Mouse (Mus musculus): ENCODE data around the gene Ifih1. TPM values are rescaled to one million over a fixed set of nuclear protein-coding genes. Genes with fewer than 3 reads are reported as not detected.

The Ifih1 gene
- polyA plus RNA-seq, 1 experiment from 2014 or later: 6.2 TPM

- Histone ChIP-seq H3K4me2 (ENCODE audit: low read length) (peak overlapping the region; percentile 62), H3K36me3 (ENCODE audit: insufficient read depth, low read length) (no peaks in the 10 kb centered on the region), H3K4me1 (replicated peaks; ENCODE audit: insufficient read depth, low read length) (no peaks in the 10 kb centered on the region), H3K9ac (ENCODE audit: low read depth, low read length) (no peak overlapping the region), H3K27ac (no peak overlapping the region), H3K27me3 (ENCODE audit: insufficient read depth, low read length) (no peaks in the 10 kb centered on the region), H3K4me3 (replicated peaks; ENCODE audit: low read depth, low read length) (peak overlapping the region; percentile 56), H3K9me3 (replicated peaks; ENCODE audit: low read length) (no peaks in the 10 kb centered on the region)
- TF ChIP-seq CTCF (IDR thresholded peaks at IDR 0.05; ENCODE audit: low read depth): no peak
- no peak for DNase-seq (ENCODE audit: low spot score)
- 87% methylated on average over 5 of the region's 5 CpGs for WGBS
- ATAC-seq (replicated peaks; ENCODE audit: low FRiP score, low read depth): no peak
Measured at GRCm38 (mm10) chr2:62644891-62645290, 1.2 kb downstream of the Ifih1 start.

DNA sequence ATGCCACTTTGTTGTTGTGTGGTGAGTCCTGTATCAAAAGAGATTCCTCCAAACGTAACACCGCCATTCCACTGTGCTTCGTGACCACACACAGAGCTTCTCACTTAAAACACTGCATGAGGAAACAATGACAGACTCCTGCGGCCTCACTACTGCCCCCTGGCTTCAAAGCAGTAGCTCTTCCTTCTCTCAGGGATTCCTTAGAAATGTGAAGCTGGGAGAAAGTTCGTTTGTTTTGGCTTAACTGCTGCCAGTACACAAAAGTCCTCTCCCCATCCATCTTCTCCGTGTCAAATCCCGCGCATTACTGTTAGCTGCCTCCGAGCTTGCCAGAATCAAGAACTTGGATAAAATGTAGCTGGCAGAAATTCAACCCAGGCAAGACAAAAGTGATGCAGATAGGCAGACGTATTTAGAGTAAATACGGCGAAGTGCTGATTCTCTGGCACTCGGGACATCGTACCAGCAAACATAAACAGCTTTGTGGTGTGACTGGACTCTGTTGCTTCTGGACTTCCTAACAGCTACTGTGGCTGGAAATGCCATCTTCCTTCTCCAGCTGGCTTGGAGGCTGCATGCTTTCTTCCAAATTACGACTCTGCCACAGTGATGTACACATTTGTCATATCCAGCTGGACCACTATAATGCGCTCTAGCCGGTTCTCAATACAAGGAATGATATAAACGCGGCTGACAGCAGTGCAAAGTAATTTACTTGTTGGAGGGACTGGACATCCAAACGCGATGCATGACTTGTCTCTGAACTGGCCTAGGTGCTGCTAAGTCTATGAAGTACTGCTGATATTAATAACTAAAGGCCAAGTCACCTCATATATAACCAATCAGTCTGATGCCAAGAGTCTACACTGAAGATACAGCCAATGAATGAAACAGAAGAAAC, 2.4 kb downstream of the Ifih1 start:
- Histone ChIP-seq H3K27me3 (ENCODE audit: insufficient read depth, low read length) (no peaks in the 10 kb centered on the region), H3K9ac (ENCODE audit: low read depth, low read length) (no peak overlapping the region), H3K4me3 (replicated peaks; ENCODE audit: low read depth, low read length) (peak overlapping the region; percentile 26), H3K4me2 (ENCODE audit: low read length) (peak overlapping the region; percentile 41), H3K4me1 (replicated peaks; ENCODE audit: insufficient read depth, low read length) (no peaks in the 10 kb centered on the region), H3K27ac (no peak overlapping the region), H3K9me3 (replicated peaks; ENCODE audit: low read length) (no peaks in the 10 kb centered on the region), H3K36me3 (ENCODE audit: insufficient read depth, low read length) (no peaks in the 10 kb centered on the region)
- peak; percentile 92 for DNase-seq (ENCODE audit: low spot score)
- 44% methylated on average over 21 of the region's 21 CpGs for WGBS
- ATAC-seq (replicated peaks; ENCODE audit: low FRiP score, low read depth): no peak
- peak; percentile 81 for TF ChIP-seq CTCF (IDR thresholded peaks at IDR 0.05; ENCODE audit: low read depth)

DNA sequence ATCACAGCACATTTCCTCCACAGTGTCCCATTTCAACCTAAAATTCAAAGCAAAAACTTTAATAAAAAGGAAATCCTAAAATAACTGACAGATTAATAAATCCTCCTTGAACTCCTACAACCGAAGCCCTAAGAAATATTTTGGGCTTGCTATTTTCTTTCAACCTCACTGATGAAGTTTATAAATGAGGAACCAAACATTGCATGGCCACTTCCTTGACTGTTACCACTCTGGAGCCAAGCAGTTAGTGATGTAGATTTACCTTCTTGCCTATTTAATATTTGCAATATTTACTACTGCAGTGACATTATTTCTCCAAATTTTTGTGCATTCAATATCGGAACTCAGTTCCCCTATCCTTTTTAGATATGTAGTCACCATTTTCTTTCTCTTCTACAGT, 6.2 kb downstream of the Ifih1 start:
- Histone ChIP-seq H3K4me3 (replicated peaks; ENCODE audit: low read depth, low read length) (no peak overlapping the region), H3K27me3 (ENCODE audit: insufficient read depth, low read length) (no peaks in the 10 kb centered on the region), H3K4me1 (replicated peaks; ENCODE audit: insufficient read depth, low read length) (no peaks in the 10 kb centered on the region), H3K9me3 (replicated peaks; ENCODE audit: low read length) (no peaks in the 10 kb centered on the region), H3K36me3 (ENCODE audit: insufficient read depth, low read length) (0 out of 2 replicates have a peak, but pooled peaks cover 2% of the 10 kb centered on the region), H3K9ac (ENCODE audit: low read depth, low read length) (no peak overlapping the region), H3K27ac (no peak overlapping the region), H3K4me2 (ENCODE audit: low read length) (no peak overlapping the region)
- WGBS: 71% methylated on average over 2 of the region's 2 CpGs
- no peak for ATAC-seq (replicated peaks; ENCODE audit: low FRiP score, low read depth)
- DNase-seq (ENCODE audit: low spot score): peak; percentile 12
- TF ChIP-seq CTCF (IDR thresholded peaks at IDR 0.05; ENCODE audit: low read depth): no peak

GRCm38 (mm10) chr2:62630446-62630845, 15.6 kb downstream of the Ifih1 start:
- WGBS: 20% methylated on average over 6 of the region's 6 CpGs
- Histone ChIP-seq H3K27ac (no peak overlapping the region), H3K9ac (ENCODE audit: low read depth, low read length) (no peak overlapping the region), H3K4me1 (replicated peaks; ENCODE audit: insufficient read depth, low read length) (no peaks in the 10 kb centered on the region), H3K4me2 (ENCODE audit: low read length) (no peak overlapping the region), H3K9me3 (replicated peaks; ENCODE audit: low read length) (no peaks in the 10 kb centered on the region), H3K36me3 (ENCODE audit: insufficient read depth, low read length) (no peaks in the 10 kb centered on the region), H3K4me3 (replicated peaks; ENCODE audit: low read depth, low read length) (no peak overlapping the region), H3K27me3 (ENCODE audit: insufficient read depth, low read length) (no peaks in the 10 kb centered on the region)
- ATAC-seq (replicated peaks; ENCODE audit: low FRiP score, low read depth) (no peak), DNase-seq (ENCODE audit: low spot score) (peak; percentile 86)
- TF ChIP-seq CTCF (IDR thresholded peaks at IDR 0.05; ENCODE audit: low read depth): peak; percentile 77

GRCm38 (mm10) chr2:62628356-62628755, 17.7 kb downstream of the Ifih1 start:
- no peaks in the 10 kb centered on the region for H3K4me1 ChIP-seq (replicated peaks; ENCODE audit: insufficient read depth, low read length)
- H3K9ac ChIP-seq (ENCODE audit: low read depth, low read length): no peak overlapping the region
- no peak overlapping the region for H3K27ac ChIP-seq
- WGBS: 92% methylated on average over 5 of the region's 5 CpGs
- no peaks in the 10 kb centered on the region for H3K36me3 ChIP-seq (ENCODE audit: insufficient read depth, low read length)
- H3K9me3 ChIP-seq (replicated peaks; ENCODE audit: low read length): no peaks in the 10 kb centered on the region
- H3K4me2 ChIP-seq (ENCODE audit: low read length): no peak overlapping the region
- no peak for ATAC-seq (replicated peaks; ENCODE audit: low FRiP score, low read depth)
- H3K27me3 ChIP-seq (ENCODE audit: insufficient read depth, low read length): no peaks in the 10 kb centered on the region
- DNase-seq (ENCODE audit: low spot score): no peak
- H3K4me3 ChIP-seq (replicated peaks; ENCODE audit: low read depth, low read length): no peak overlapping the region
- no peak for TF ChIP-seq CTCF (IDR thresholded peaks at IDR 0.05; ENCODE audit: low read depth)

DNA sequence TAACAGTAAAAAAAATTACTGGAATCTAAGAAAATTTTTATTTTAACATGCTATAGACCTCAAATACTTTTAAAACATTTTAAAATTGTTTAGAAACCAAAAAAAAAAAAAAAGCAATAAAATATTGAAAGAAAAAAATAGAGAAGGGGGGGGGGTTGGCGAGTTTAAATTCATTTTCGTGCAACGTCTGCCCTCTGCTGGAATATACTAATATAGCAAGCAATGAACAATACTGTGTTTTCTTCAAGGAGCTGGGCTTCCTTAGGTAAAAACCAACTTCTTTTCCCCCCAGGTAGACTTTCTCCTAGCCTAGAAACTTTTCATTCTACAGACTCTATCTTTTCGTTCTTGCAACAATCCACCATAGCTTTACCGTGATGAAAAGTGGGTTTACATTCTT, 18.3 kb downstream of the Ifih1 start:
- ATAC-seq (replicated peaks; ENCODE audit: low FRiP score, low read depth) (no peak), DNase-seq (ENCODE audit: low spot score) (peak; percentile 49)
- WGBS: 13% methylated on average over 5 of the region's 5 CpGs
- Histone ChIP-seq H3K4me1 (replicated peaks; ENCODE audit: insufficient read depth, low read length) (no peaks in the 10 kb centered on the region), H3K9ac (ENCODE audit: low read depth, low read length) (no peak overlapping the region), H3K27ac (no peak overlapping the region), H3K9me3 (replicated peaks; ENCODE audit: low read length) (no peaks in the 10 kb centered on the region), H3K4me3 (replicated peaks; ENCODE audit: low read depth, low read length) (no peak overlapping the region), H3K27me3 (ENCODE audit: insufficient read depth, low read length) (no peaks in the 10 kb centered on the region), H3K4me2 (ENCODE audit: low read length) (no peak overlapping the region), H3K36me3 (ENCODE audit: insufficient read depth, low read length) (no peaks in the 10 kb centered on the region)
- TF ChIP-seq CTCF (IDR thresholded peaks at IDR 0.05; ENCODE audit: low read depth): peak; percentile 75
